Mouse (Mus musculus) layer of hippocampus, postnatal 14 days (tissue): Measurements from ENCODE around the gene 3110040M04Rik. TPM values are rescaled to one million over a fixed set of nuclear protein-coding genes. Genes with fewer than 3 reads are reported as not detected.
"Not testable (repeated sequence)": the region's sequence is repeated elsewhere in the genome, so short reads cannot be mapped to it uniquely, and the experiment has no call there.

Experiments
- DNase-seq, 2 experiments: peaks; one replicate each; pipeline ENCODE4 v3.0.0; 2021 to 2022; ENCODE audit warnings: low spot score in 2 of 2, mixed read lengths in 1 of 2
- long read RNA-seq, 2 experiments: library from polyadenylated mRNA; stranded (forward); transcript quantifications; one replicate each; pipeline ENCODE4 v2.0.0; 2021
- total RNA-seq, 2 experiments: library from RNA; stranded (reverse); gene quantifications; 2 replicates each; pipeline ENCODE4 v1.2.3; 2021

Gene 3110040M04Rik
- not detected for total RNA-seq
- long read RNA-seq, experiment 1: 0 reads
- long read RNA-seq, experiment 2: 0 reads

GRCm38 (mm10) chr1:151203818-151204217 lies at the start of gene 3110040M04Rik:
3110040M04Rik (plus strand) TSS chr1:151204121.
- not testable (repeated sequence) for DNase-seq

DNA sequence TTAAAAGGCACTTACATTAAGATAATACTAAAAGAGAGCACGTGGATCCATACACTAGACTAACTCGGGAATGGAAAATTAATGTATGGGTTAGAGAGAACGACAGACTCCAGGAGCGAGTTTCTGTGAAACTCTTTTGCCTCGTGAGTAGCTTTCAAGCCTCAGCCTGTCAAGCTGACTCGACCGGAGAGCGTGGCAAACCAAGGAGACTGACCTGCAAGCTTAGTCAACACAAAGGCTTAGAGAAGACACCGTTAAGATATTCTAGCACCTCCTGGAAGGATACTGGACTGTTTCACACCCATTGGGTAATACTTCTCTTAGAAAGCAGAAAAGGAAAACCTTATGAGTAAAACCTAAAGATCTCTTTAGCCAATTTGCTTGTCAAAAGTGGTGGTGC lies 49.8 kb upstream of the 3110040M04Rik start:
- not testable (repeated sequence) for DNase-seq

GRCm38 (mm10) chr1:151156129-151156528 lies 47.8 kb upstream of the 3110040M04Rik start:
- DNase-seq: no peak

GRCm38 (mm10) chr1:151156777-151157632 lies 46.9 kb upstream of the 3110040M04Rik start:
- DNase-seq: no peak

DNA sequence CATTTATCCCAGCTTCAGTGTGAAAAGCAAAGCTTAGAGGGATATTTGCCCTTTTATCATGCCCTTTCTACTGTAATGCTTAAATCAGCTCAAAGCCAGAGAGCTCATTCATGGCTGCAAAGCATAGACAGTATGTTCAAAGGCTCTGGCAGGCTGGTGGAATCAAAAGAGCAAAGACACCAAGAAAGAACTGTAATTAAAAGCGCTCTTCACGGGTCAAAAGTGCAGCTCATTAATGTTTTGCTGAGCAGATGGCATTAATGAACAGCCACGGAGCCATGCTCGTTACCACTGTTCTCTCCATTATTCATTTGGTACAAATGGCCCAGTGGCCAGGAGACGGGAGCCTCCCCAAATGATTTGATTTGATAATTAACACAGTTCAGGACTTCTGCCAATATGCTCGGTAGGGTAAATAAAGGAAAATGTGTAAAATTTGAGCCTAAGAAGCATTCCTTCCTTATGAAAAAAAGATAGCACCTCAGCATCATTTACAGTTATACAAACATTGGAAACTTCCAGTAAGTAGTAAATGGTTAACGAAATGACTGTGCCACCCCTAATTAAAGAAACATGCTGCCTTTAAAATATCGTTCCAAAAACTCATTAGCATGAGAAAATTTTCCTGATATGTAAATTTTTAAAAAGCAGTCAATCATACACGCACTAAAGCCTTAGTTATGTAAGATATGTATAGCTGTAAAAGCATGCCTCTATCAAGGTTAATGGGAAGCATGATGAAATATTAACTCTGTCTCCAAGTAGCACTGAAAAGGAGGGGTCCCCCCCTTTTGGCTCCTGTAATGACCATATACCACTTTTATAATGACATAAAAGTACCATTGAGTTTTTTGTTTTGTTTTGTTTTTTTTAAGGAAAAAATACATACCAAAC lies 45.7 kb upstream of the 3110040M04Rik start:
- DNase-seq: peak in 1 of 2 experiments; percentile 25

- DNase-seq: no peak
Observed at GRCm38 (mm10) chr1:151158857-151159510, 44.9 kb upstream of the 3110040M04Rik start.

DNA sequence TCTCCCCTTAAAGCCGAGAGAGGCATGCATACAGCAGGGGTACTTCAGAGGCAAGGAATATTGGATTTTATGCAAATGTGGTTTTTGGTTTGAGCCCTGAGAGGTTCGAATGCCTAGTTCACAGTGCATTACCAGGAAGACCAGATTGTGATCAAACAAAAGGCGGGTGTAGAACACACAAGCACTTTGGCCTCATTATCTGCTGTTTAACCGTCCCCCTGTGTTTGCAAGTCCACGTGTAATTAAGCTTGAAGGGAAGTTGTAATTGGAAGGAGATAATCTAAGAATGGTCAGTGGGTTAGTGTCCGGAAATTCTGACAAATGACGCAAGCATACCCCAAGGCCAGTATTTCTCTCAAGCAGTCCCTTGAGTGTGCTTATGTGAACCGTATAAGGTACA lies 37.9 kb upstream of the 3110040M04Rik start:
- no peak for DNase-seq

GRCm38 (mm10) chr1:151167297-151168047 lies 36.4 kb upstream of the 3110040M04Rik start:
- DNase-seq: no peak

DNA sequence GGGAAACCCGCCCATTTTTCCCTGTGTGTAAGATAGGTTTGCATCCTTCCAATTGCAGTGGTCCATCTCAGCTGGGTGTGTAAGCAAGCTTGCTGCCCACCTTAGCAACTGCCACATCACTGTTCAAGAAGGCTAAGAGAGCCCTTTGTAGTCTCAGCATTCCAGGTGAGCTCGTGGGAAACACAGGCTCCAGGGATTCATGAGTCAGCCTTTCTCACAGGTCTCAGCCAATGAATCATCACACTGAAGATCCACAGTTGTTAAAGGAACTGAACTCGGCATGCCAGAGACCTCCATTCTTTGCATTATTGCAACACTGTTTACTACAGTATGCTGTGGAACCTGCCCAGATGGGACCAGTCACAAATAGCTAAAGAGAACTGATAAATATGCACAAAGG lies 35.3 kb upstream of the 3110040M04Rik start:
- no peak for DNase-seq

DNA sequence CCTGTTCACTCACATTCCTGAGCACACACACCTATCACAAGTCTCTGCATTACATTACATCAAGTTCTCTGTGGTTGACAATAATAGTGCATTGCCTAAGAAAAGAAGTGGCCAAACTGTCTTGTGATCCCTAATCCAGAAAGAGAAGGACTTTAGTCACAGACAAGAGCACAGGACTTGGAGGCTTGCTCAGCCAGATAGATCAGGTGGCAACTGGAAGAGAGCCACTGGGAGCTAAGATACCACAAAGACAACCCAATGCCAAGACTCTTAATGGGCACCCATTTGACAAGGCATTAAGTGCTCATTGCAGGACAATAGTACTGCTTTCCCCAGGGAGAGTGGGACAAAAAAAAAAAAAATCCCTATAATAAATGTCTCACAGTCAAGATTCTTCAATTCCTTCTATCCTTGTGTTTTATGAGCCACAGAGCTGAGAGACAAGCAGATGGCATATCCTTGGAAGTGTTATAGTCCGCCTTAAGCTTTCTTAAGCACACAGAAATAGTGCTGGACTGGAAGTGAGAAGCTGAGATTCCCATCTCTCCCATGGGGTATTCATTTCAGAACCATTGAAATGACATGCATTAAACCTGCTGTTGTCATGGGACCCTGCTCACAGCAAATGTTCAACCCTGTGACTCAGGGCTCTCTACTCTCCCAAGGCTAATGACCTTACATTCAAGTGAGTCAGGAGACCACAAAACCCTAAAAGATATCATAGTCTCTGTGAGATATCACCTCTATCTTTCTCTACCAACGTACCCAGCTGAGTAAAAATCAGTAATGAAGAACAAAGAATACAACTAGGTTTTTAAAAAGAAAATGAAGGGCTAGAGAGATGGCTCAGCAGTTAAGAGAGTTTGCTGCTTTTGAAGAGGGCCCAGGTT lies 32.1 kb upstream of the 3110040M04Rik start:
- no peak for DNase-seq

DNA sequence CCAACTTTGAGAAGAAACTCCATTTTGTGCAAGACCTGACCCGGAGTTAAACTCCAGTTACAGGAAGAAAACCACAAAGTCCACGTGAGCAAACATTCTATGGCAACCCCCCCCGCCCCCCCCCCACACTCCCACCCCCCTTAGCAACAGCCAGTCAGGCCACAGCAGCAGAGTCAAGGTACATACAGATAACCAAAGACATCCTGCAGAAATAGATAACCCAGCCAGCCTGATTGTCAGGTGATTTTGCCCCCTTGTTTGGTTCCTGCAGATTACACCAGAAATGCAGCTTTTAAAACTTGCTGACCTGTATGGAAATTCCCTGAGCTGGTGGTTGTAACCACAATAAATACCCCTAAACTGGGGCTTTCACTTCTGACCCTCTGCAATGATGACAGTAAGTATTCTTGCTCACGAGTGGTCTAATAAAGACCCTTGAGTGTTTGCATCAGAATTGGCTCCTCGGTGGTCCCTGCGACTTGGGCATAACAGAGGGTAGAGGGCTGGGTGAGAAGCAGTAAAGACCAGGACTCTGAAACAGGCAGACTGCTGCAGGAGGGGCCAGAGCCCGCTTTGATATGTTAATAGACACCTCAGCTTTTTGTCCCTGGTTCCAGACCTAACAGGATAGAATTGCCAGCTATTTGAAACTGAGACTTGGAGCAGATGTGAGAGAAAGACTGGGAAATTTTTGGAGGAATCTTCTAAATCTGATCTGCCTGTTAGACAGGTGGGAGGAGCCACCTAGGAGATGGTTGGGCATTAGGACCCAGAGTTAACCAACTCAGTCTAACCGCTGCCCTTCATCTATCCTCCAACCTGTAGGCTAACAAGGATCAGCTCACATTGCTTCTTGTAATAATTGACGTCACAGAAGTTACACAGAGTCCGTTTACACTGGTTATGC lies 26.6 kb upstream of the 3110040M04Rik start:
- DNase-seq: no peak

DNA sequence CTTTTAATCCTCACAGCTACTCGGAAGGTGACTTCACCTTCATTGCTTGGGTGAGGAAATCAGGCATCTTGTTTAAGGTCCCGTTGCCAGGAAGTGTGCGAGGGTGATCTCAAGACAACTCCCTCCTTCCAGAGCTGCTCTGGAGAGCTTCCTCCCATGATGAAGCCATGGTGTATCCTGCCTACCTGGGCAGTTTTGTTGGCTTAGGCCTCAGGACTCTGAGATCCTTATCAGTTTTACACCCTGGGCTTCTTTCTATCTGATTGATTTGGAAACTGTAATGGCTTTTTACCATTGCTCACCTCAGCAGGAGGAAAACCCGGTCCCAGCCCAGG lies 26.0 kb upstream of the 3110040M04Rik start:
- DNase-seq: no peak

- no peak for DNase-seq
Observed at GRCm38 (mm10) chr1:151178505-151179083, 25.3 kb upstream of the 3110040M04Rik start.

DNA sequence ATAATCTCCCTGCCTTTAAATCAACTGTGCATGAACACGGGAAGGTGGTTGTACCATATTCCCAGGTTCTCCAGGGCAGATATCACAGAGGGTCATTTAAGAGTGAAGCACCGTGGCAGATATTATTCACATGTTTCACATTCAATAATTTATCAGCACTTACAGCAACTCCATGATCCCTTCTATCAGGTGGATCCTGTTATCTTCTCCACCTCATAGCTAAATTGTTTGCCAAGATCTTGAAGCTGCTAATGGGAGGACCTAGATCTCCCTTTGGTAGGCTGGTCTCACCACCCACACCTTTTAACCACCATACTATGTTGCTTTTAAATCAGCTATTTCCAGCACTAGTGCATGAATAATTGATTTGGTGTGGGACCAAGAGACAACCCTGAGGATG lies 23.8 kb upstream of the 3110040M04Rik start:
- DNase-seq: no peak

- DNase-seq: not testable (repeated sequence)
Observed at GRCm38 (mm10) chr1:151182266-151182665, 21.7 kb upstream of the 3110040M04Rik start, which contains the start of gene Gm47985. Gm47985 (plus strand) TSS chr1:151182537.

GRCm38 (mm10) chr1:151186186-151186585 lies 17.7 kb upstream of the 3110040M04Rik start:
- not testable (repeated sequence) for DNase-seq

- DNase-seq: not testable (repeated sequence)
Observed at GRCm38 (mm10) chr1:151186879-151187424, 17.0 kb upstream of the 3110040M04Rik start.

- DNase-seq: no peak
Observed at GRCm38 (mm10) chr1:151188469-151188868, 15.5 kb upstream of the 3110040M04Rik start.
